In the genomic region with DNA sequence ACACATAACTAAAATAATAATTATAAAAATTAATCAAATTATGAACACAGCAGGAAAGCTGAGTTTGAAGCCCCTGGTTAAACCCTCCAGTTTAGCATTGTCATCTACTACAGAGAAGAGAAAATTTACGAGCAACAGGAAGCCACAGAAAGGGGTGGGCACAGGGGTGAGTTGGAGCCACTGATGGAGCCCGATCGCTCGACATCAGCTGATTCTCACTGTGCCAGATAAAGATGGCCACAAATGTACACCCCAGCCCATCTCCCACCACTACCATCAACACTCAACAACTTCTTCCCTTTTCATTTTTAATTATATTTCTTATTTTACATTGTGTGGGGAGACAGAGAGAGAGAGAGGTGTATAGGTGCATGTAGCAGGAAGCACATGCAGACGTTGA, we compare ENCODE assay signal across 17 mouse cellular contexts. TPM values are rescaled to one million over a fixed set of nuclear protein-coding genes. Genes with fewer than 3 reads are reported as not detected.
DNase-seq lines count a peak whose midpoint lies in the region; ATAC-seq and TF ChIP-seq lines count a peak whose summit lies in the region.
"Had no signal": no experiment of that assay in that cellular context is flagged by ENCODE, and none has a peak within 500 bp of the region (broad histone marks: within the 10 kb centered on the region; RNA-seq: fewer than 3 reads in every experiment).

No protein-coding gene starts in this region.

- H3K36me3 ChIP-seq in liver, embryonic 14.5 days (replicated peaks; ENCODE audit: control insufficient read depth, insufficient read depth, low read depth), result peaks cover 18% of the 10 kb centered on the region
- peaks cover 13% of the 10 kb centered on the region for H3K36me3 ChIP-seq in liver, embryonic 11.5 days (ENCODE audit: control insufficient read depth, insufficient read depth, low read length)
- peaks cover 45% of the 10 kb centered on the region for H3K36me3 ChIP-seq in G1E (replicated peaks)
- peaks cover 23% of the 10 kb centered on the region for H3K36me3 ChIP-seq in midbrain, postnatal 0 days (ENCODE audit: insufficient read depth, low read length)

- WGBS in liver, embryonic 14.5 days (ENCODE audit: insufficient replicate concordance), result 21% methylated on average over 5 of the region's 5 CpGs
- WGBS in liver, embryonic 11.5 days, result 58% methylated on average over 5 of the region's 5 CpGs
- 88% methylated on average over 5 of the region's 5 CpGs for WGBS in midbrain, postnatal 0 days

- H3K4me1 ChIP-seq in liver, embryonic 14.5 days (replicated peaks; ENCODE audit: control insufficient read depth in 2 of 2, insufficient read depth in 2 of 2, low read length in 1 of 2), result peaks cover 13 to 19% of the 10 kb centered on the region in 2 experiments
- peaks cover 20% of the 10 kb centered on the region for H3K4me1 ChIP-seq in liver, embryonic 11.5 days (replicated peaks; ENCODE audit: control insufficient read depth, insufficient read depth, low read length)
- peaks cover 63% of the 10 kb centered on the region for H3K4me1 ChIP-seq in G1E (ENCODE audit: insufficient read depth, low read depth, low read length)
- peaks cover 5% of the 10 kb centered on the region; the same call in 1 of the 2 replicates for H3K4me1 ChIP-seq in midbrain, postnatal 0 days (ENCODE audit: insufficient read depth, low read length)

- no peak for TF ChIP-seq EP300 in liver, embryonic 14.5 days (IDR thresholded peaks at IDR 0.05; ENCODE audit: low read depth)

- H3K4me2 ChIP-seq in liver, embryonic 14.5 days (ENCODE audit: low read depth), result peak overlapping the region; percentile 4; the same call in 1 of the 2 replicates
- H3K4me2 ChIP-seq in liver, embryonic 11.5 days, result no peak overlapping the region
- H3K4me2 ChIP-seq in midbrain, postnatal 0 days (ENCODE audit: low read depth, low read length, poor library complexity, severe bottlenecking), result no peak overlapping the region
- H3K4me2 ChIP-seq: midbrain, embryonic 11.5 days had no signal

- no peak for TF ChIP-seq CTCF in liver, embryonic 14.5 days (IDR thresholded peaks at IDR 0.05; ENCODE audit: low read depth)
- TF ChIP-seq CTCF in G1E (IDR thresholded peaks at IDR 0.05; ENCODE audit: low read depth, low read length), result no peak
- TF ChIP-seq CTCF in midbrain, postnatal 0 days (IDR thresholded peaks at IDR 0.05), result no peak

- H3K9ac ChIP-seq in liver, embryonic 14.5 days (replicated peaks), result peak overlapping the region; percentile 18; the same call in 1 of the 2 replicates
- no peak overlapping the region for H3K9ac ChIP-seq in liver, embryonic 11.5 days (ENCODE audit: low read depth, low read length)
- no peak overlapping the region for H3K9ac ChIP-seq in midbrain, postnatal 0 days (replicated peaks; ENCODE audit: low read length, poor library complexity, severe bottlenecking)
- H3K9ac ChIP-seq: forebrain, embryonic 12.5 days; heart, embryonic 12.5 days; limb, embryonic 13.5 days had no signal

- no peak overlapping the region for H3K27ac ChIP-seq in liver, embryonic 14.5 days
- H3K27ac ChIP-seq in liver, embryonic 11.5 days (ENCODE audit: low read depth, low read length), result no peak overlapping the region
- no peak overlapping the region for H3K27ac ChIP-seq in midbrain, postnatal 0 days (ENCODE audit: low read depth, low read length)
- H3K27ac ChIP-seq: forebrain, embryonic 12.5 days; limb, embryonic 13.5 days had no signal

- ATAC-seq in liver, embryonic 14.5 days (ENCODE audit: insufficient read depth), result no peak
- no peak for ATAC-seq in liver, embryonic 11.5 days (replicated peaks; ENCODE audit: low FRiP score)
- ATAC-seq in G1E (ENCODE audit: extremely low read depth, insufficient number of reproducible peaks, low FRiP score, poor library complexity, severe bottlenecking), result 0 out of 2 replicates have a peak, but pooled peaks have one; percentile 18
- 0 out of 2 replicates have a peak, but pooled peaks have one; percentile 21 for ATAC-seq in granulocyte monocyte progenitor cell, adult 5-6 weeks (replicated peaks; ENCODE audit: poor library complexity, severe bottlenecking)
- no peak for ATAC-seq in midbrain, postnatal 0 days (ENCODE audit: low FRiP score)
- ATAC-seq: lung, postnatal 0 days had no signal

- no peak for DNase-seq in liver, embryonic 14.5 days (ENCODE audit: low read depth in 3 of 3, low spot score in 3 of 3)
- no peak for DNase-seq in liver, embryonic 11.5 days (ENCODE audit: low spot score)
- DNase-seq in G1E (ENCODE audit: low spot score), result peak; percentile 39
- DNase-seq in midbrain, postnatal 0 days (ENCODE audit: low spot score), result no peak
- no peak for DNase-seq in lung, adult 18-20 months
- no peak for DNase-seq in retina, embryonic 14.5 days (ENCODE audit: low spot score)
- DNase-seq: cerebellum, postnatal 14 days; heart, postnatal 36 days; kidney, adult 9 months; retina, postnatal 1 day; thymus, adult 18-20 months had no signal

- H3K4me3 ChIP-seq in liver, embryonic 14.5 days (ENCODE audit: insufficient read depth in 1 of 2, low read depth in 2 of 2, low read length in 2 of 2), result no peak overlapping the region
- no peak overlapping the region for H3K4me3 ChIP-seq in liver, embryonic 11.5 days (ENCODE audit: low read depth, low read length)
- H3K4me3 ChIP-seq in G1E (ENCODE audit: low read depth, low read length), result no peak overlapping the region; the same call in 1 of the 2 replicates
- H3K4me3 ChIP-seq in midbrain, postnatal 0 days (ENCODE audit: low read depth, low read length), result no peak overlapping the region
- H3K4me3 ChIP-seq: forebrain, embryonic 12.5 days had no signal

- no peaks in the 10 kb centered on the region for H3K9me3 ChIP-seq in liver, embryonic 14.5 days (ENCODE audit: control insufficient read depth, low read length)
- H3K9me3 ChIP-seq in liver, embryonic 11.5 days (ENCODE audit: control insufficient read depth, low read length), result no peaks in the 10 kb centered on the region
- no peaks in the 10 kb centered on the region for H3K9me3 ChIP-seq in G1E (replicated peaks)
- no peaks in the 10 kb centered on the region for H3K9me3 ChIP-seq in midbrain, postnatal 0 days (ENCODE audit: low read length)
- H3K9me3 ChIP-seq: forebrain, embryonic 12.5 days; heart, embryonic 12.5 days; limb, embryonic 13.5 days had no signal

- no peaks in the 10 kb centered on the region for H3K27me3 ChIP-seq in liver, embryonic 14.5 days (ENCODE audit: control insufficient read depth, insufficient read depth, low read length)
- no peaks in the 10 kb centered on the region for H3K27me3 ChIP-seq in liver, embryonic 11.5 days (replicated peaks; ENCODE audit: control insufficient read depth, insufficient read depth, low read length)
- H3K27me3 ChIP-seq in G1E (ENCODE audit: insufficient read depth, low read length), result no peaks in the 10 kb centered on the region
- H3K27me3 ChIP-seq in midbrain, postnatal 0 days (ENCODE audit: insufficient read depth, low read length), result no peaks in the 10 kb centered on the region
- H3K27me3 ChIP-seq: forebrain, embryonic 12.5 days; heart, embryonic 12.5 days; limb, embryonic 13.5 days had no signal

RNA-seq across cellular contexts. Expression of a gene that starts 1.5 kb away (rescaled TPM):
- 1.9 and 2.2 TPM in 2 replicates for polyA plus RNA-seq in liver, embryonic 14.5 days (2012; rRNA removed)
- 1.6 and 2.0 TPM in 2 replicates for polyA plus RNA-seq in liver, embryonic 14.5 days (2014; fragmentation: Nextera tagmentation; extraction: Ambion mirVana)
- polyA plus RNA-seq in liver, embryonic 11.5 days (2014; fragmentation: Nextera tagmentation; extraction: Ambion mirVana), result 6.7 TPM in 2 replicates
- total RNA-seq in G1E (2014; fragmentation: Nextera tagmentation) (10.8 and 16.2 TPM in 2 replicates), G1E (2017) (4.6 and 5.5 TPM in 2 replicates)
- 14.8 and 21.3 TPM in 2 replicates for polyA plus RNA-seq in G1E (2012)
- total RNA-seq in granulocyte monocyte progenitor cell, adult 5-6 weeks (2014; fragmentation: Nextera tagmentation), result 4.0 and 4.1 TPM in 2 replicates
- total RNA-seq in granulocyte monocyte progenitor cell, adult 5-6 weeks (2017), result 1.7 and 2.4 TPM in 2 replicates
- total RNA-seq in midbrain, postnatal 0 days (2014; rRNA removed), result 52.8 and 67.5 TPM in 2 replicates
- polyA plus RNA-seq in midbrain, postnatal 0 days (2015; fragmentation: Nextera tagmentation; extraction: Ambion mirVana), result 25.5 and 27.5 TPM in 2 replicates

RNA-seq across cellular contexts. Expression of a gene that starts 9.8 kb away (rescaled TPM):
- 776 and 920 TPM in 2 replicates for polyA plus RNA-seq in liver, embryonic 14.5 days (2012; rRNA removed)
- 7,259 and 7,802 TPM in 2 replicates for polyA plus RNA-seq in liver, embryonic 14.5 days (2014; fragmentation: Nextera tagmentation; extraction: Ambion mirVana)
- 11,958 and 12,749 TPM in 2 replicates for polyA plus RNA-seq in liver, embryonic 11.5 days (2014; fragmentation: Nextera tagmentation; extraction: Ambion mirVana)
- total RNA-seq in G1E (2014; fragmentation: Nextera tagmentation), result 5,110 and 5,465 TPM in 2 replicates
- total RNA-seq in G1E (2017), result 4,783 and 4,919 TPM in 2 replicates
- polyA plus RNA-seq in G1E (2012), result 1,879 and 3,214 TPM in 2 replicates
- total RNA-seq in granulocyte monocyte progenitor cell, adult 5-6 weeks (2014; fragmentation: Nextera tagmentation), result 2,571 and 3,677 TPM in 2 replicates
- 2,475 and 4,369 TPM in 2 replicates for total RNA-seq in granulocyte monocyte progenitor cell, adult 5-6 weeks (2017)
- 5,191 and 5,200 TPM in 2 replicates for total RNA-seq in midbrain, postnatal 0 days (2014; rRNA removed)
- polyA plus RNA-seq in midbrain, postnatal 0 days (2015; fragmentation: Nextera tagmentation; extraction: Ambion mirVana), result 15,915 and 17,004 TPM in 2 replicates

Comparison
In these comparisons a context has a peak if more than half of its experiments do, and no peak if none do; other contexts are left out.
1. ATAC-seq: peak in G1E (single experiment) and granulocyte monocyte progenitor cell, adult 5-6 weeks (single experiment); none in liver, embryonic 14.5 days (single experiment), liver, embryonic 11.5 days (single experiment) and midbrain, postnatal 0 days (single experiment).